Mouse (Mus musculus): ENCODE measurements around the gene Pik3ip1. TPM values are rescaled to one million over a fixed set of nuclear protein-coding genes. Genes with fewer than 3 reads are reported as not detected.
A peak's percentile ranks its signal among the peaks of the same experiment; 100 is the strongest.

Gene Pik3ip1
- polyA plus RNA-seq, 1 experiment from 2014 or later, result 2.5 TPM

DNA sequence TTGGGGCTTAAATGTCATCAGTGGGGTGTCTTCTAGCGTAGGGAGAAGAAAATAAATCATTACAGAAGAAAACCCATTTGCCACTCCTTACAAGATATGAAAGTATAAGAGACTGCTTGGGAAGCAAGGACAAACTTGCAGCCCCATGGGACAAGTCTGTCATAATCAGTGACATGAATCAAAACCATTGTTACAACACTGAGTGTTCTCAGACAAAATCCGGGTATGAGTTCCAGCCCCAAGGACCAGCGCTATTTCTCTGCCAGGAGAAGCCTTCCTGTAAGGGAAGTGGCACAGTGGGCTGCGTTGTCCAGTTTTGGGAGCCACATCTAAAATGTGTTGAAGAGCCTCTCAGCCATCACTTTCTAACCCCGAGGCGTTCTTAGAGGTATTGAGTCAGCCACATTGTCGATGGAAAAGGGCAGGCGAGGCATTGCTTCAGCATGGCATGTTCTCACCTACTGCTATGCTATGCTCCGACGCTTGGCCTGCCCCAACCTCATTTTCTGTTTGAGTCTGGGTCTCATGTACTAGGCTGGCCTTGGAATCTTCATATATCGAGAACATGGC is 4.0 kb downstream of the Pik3ip1 start:
- H3K9me3 ChIP-seq (ENCODE audit: low read length), result no peaks in the 10 kb centered on the region
- H3K4me1 ChIP-seq (ENCODE audit: insufficient read depth), result peaks cover 40% of the 10 kb centered on the region
- H3K4me3 ChIP-seq (ENCODE audit: low read depth, low read length), result no peak overlapping the region
- DNase-seq, result no peak
- no peaks in the 10 kb centered on the region for H3K36me3 ChIP-seq (replicated peaks; ENCODE audit: insufficient read depth, low read length)
- H3K9ac ChIP-seq (replicated peaks), result no peak overlapping the region
- 74% methylated on average over 11 of the region's 11 CpGs for WGBS (ENCODE audit: insufficient replicate concordance)
- H3K27ac ChIP-seq (ENCODE audit: low read depth), result no peak overlapping the region
- TF ChIP-seq CTCF (IDR thresholded peaks at IDR 0.05; ENCODE audit: low read depth), result no peak
- no peak for TF ChIP-seq EP300 (IDR thresholded peaks at IDR 0.05; ENCODE audit: low read depth)
- no peak for ATAC-seq
- H3K27me3 ChIP-seq (ENCODE audit: insufficient read depth, low read length), result peaks cover 4% of the 10 kb centered on the region; the same call in 1 of the 2 replicates
- no peak overlapping the region for H3K4me2 ChIP-seq (ENCODE audit: low read depth, low read length)

DNA sequence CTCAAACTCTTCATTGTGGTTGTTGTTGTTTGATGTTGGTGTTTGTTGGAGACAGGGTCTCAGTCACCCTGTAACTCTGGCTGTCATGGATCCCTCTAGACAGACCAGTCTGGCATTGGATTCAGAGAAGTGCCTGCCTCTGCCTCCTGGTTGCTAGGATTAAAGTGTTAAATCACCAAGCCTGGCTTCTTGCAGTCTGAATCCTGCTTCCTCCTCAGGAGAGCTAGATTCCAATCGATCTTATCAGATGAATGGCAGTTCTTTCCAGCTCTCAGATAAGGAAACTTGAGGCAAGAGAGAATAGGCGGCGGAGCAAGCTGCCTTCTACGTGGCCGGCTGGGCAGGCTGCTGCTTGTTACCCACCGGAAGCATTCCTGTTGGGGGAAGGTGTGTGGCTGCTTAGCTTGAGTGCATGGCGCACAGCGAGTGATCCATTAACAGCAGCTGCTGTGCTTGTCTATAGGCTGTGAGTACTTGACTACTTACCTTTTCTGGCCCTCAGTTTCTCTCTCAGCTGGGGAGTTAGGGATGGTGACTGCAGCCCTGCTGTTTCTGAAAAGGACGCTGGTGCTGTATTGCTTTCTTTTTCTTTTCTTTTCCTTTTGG is 4.6 kb downstream of the Pik3ip1 start:
- TF ChIP-seq EP300 (IDR thresholded peaks at IDR 0.05; ENCODE audit: low read depth) (no peak), CTCF (IDR thresholded peaks at IDR 0.05; ENCODE audit: low read depth) (no peak)

GRCm38 (mm10) chr11:3335651-3336216 is 5.5 kb downstream of the Pik3ip1 start:
- Histone ChIP-seq H3K9ac (replicated peaks) (no peak overlapping the region), H3K36me3 (replicated peaks; ENCODE audit: insufficient read depth, low read length) (no peaks in the 10 kb centered on the region), H3K9me3 (ENCODE audit: low read length) (no peaks in the 10 kb centered on the region), H3K4me1 (ENCODE audit: insufficient read depth) (peaks cover 36% of the 10 kb centered on the region), H3K4me2 (ENCODE audit: low read depth, low read length) (peak overlapping the region; percentile 49), H3K27ac (ENCODE audit: low read depth) (peak overlapping the region; percentile 68), H3K4me3 (ENCODE audit: low read depth, low read length) (no peak overlapping the region), H3K27me3 (ENCODE audit: insufficient read depth, low read length) (peaks cover 4% of the 10 kb centered on the region; the same call in 1 of the 2 replicates)
- 10% methylated on average over 11 of the region's 11 CpGs for WGBS (ENCODE audit: insufficient replicate concordance)
- ATAC-seq (peak; percentile 13; the same call in 1 of the 2 replicates), DNase-seq (peak; percentile 54)
- TF ChIP-seq EP300 (IDR thresholded peaks at IDR 0.05; ENCODE audit: low read depth) (peak; percentile 81), CTCF (IDR thresholded peaks at IDR 0.05; ENCODE audit: low read depth) (no peak)

More for the DNA sequence above, 4.6 kb downstream of the Pik3ip1 start:
- Histone ChIP-seq H3K9ac (replicated peaks) (no peak overlapping the region), H3K27me3 (ENCODE audit: insufficient read depth, low read length) (peaks cover 4% of the 10 kb centered on the region; the same call in 1 of the 2 replicates), H3K27ac (ENCODE audit: low read depth) (peak overlapping the region; percentile 68), H3K4me2 (ENCODE audit: low read depth, low read length) (peak overlapping the region; percentile 49; the same call in 1 of the 2 replicates), H3K9me3 (ENCODE audit: low read length) (no peaks in the 10 kb centered on the region), H3K4me3 (ENCODE audit: low read depth, low read length) (no peak overlapping the region), H3K4me1 (ENCODE audit: insufficient read depth) (peaks cover 40% of the 10 kb centered on the region), H3K36me3 (replicated peaks; ENCODE audit: insufficient read depth, low read length) (no peaks in the 10 kb centered on the region)
- DNase-seq (no peak), ATAC-seq (no peak)
- 32% methylated on average over 9 of the region's 9 CpGs for WGBS (ENCODE audit: insufficient replicate concordance)

DNA sequence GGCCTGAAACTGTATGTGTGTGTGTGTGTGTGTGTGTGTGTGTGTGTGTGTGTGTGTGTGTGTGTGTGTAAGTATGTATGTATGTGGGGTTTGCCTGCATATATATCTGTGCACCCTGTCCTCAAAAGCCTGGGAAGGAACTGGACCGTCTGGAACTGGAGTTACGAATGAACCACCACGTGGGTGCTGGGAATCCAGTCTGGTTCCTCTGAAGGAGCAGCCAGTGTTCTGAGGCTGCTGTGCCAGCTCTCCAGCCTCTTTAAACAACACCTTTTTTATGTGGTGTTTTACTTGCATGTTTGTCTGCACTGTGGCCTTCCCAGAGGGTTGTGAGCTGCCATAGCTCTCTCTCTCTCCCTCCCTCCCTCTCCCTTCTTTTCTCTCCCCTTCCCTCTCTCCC is 6.4 kb downstream of the Pik3ip1 start:
- H3K4me2 ChIP-seq (ENCODE audit: low read depth, low read length), result no peak overlapping the region
- H3K9me3 ChIP-seq (ENCODE audit: low read length), result no peaks in the 10 kb centered on the region
- TF ChIP-seq CTCF (IDR thresholded peaks at IDR 0.05; ENCODE audit: low read depth), result no peak
- no peak for TF ChIP-seq EP300 (IDR thresholded peaks at IDR 0.05; ENCODE audit: low read depth)
- no peaks in the 10 kb centered on the region for H3K36me3 ChIP-seq (replicated peaks; ENCODE audit: insufficient read depth, low read length)
- no peak for ATAC-seq
- WGBS (ENCODE audit: insufficient replicate concordance), result 71% methylated on average over 3 of the region's 3 CpGs
- no peak overlapping the region for H3K9ac ChIP-seq (replicated peaks)
- no peak for DNase-seq
- H3K27me3 ChIP-seq (ENCODE audit: insufficient read depth, low read length), result peaks cover 4% of the 10 kb centered on the region; the same call in 1 of the 2 replicates
- H3K4me1 ChIP-seq (ENCODE audit: insufficient read depth), result peaks cover 30% of the 10 kb centered on the region
- no peak overlapping the region for H3K4me3 ChIP-seq (ENCODE audit: low read depth, low read length)
- H3K27ac ChIP-seq (ENCODE audit: low read depth), result 0 out of 2 replicates have a peak overlapping the region, but pooled peaks have one; percentile 44

DNA sequence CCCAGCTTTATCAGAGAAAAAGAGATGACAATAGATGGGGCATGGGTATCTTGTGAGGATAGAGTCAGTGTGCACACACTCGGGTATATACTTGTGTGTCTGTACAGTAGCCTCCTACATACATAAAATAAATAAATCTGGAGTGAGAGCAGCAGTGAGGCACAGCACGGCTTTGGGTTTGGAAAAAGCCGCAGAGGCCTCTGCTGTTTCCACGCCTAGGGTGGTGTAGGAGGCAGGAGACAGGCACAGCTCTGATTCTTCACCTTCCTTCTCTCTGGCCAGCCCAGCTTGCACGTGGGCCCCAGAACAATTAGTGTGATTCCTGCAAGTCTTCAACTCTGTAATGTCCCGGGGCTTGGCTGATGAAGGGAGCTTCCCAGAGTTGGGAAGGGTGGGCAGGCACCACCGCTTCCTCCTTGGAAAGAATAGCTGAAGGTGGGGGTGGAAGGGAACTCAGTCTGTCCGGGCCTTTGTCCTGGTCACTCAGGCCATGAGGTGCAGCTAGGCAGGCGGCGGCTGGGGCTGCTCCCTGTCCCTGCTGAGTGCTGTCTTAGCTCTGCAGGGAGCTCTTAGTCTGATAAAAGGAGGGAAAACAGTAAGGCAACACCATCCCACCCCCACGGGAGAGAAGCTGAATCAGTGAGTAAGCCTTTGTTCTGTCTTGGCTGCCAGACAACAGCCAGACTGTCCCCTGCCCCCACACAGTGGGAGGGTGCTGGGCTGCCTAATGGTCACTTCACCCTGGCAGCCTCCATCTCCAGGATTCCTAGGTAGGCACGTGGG is 7.2 kb downstream of the Pik3ip1 start:
- TF ChIP-seq EP300 (IDR thresholded peaks at IDR 0.05; ENCODE audit: low read depth) (no peak), CTCF (IDR thresholded peaks at IDR 0.05; ENCODE audit: low read depth) (no peak)
- 50% methylated on average over 12 of the region's 12 CpGs for WGBS (ENCODE audit: insufficient replicate concordance)
- H3K27ac ChIP-seq (ENCODE audit: low read depth), result no peak overlapping the region
- DNase-seq (no peak), ATAC-seq (0 out of 2 replicates have a peak, but pooled peaks have one; percentile 13)
- no peaks in the 10 kb centered on the region; the same call in 1 of the 2 replicates for H3K36me3 ChIP-seq (replicated peaks; ENCODE audit: insufficient read depth, low read length)
- H3K9ac ChIP-seq (replicated peaks), result no peak overlapping the region
- H3K9me3 ChIP-seq (ENCODE audit: low read length), result no peaks in the 10 kb centered on the region
- no peak overlapping the region for H3K4me3 ChIP-seq (ENCODE audit: low read depth, low read length)
- H3K4me1 ChIP-seq (ENCODE audit: insufficient read depth), result peaks cover 24% of the 10 kb centered on the region
- H3K4me2 ChIP-seq (ENCODE audit: low read depth, low read length), result no peak overlapping the region
- H3K27me3 ChIP-seq (ENCODE audit: insufficient read depth, low read length), result peaks cover 4% of the 10 kb centered on the region; the same call in 1 of the 2 replicates
